Mouse (Mus musculus) cerebellum, adult 8-10 months (tissue): Measurements from ENCODE around the gene Olfr1042.
"Not testable (repeated sequence)": the region's sequence is repeated elsewhere in the genome, so short reads cannot be mapped to it uniquely, and the experiment has no call there.

ENCODE experiments used
- DNase-seq: peaks from one replicate; pipeline ENCODE4 v3.0.0; 2022

The Olfr1042 gene

GRCm38 (mm10) chr2:86161738-86162137 is at the start of gene Olfr1042:
Gene Olfr1042, minus strand, starts transcription at chr2:86161838.
- no peak for DNase-seq

- DNase-seq: no peak
Measured at GRCm38 (mm10) chr2:86202909-86203308, 41.3 kb upstream of the Olfr1042 start, which contains the start of gene Olfr1045. Gene Olfr1045, minus strand, starts transcription at chr2:86203009.

GRCm38 (mm10) chr2:86195863-86196262 is 34.2 kb upstream of the Olfr1042 start:
- DNase-seq: no peak

- DNase-seq: no peak
Measured at GRCm38 (mm10) chr2:86185583-86185982, 23.9 kb upstream of the Olfr1042 start, which contains the start of gene Olfr52. Gene Olfr52, minus strand, starts transcription at chr2:86185683.

- no peak for DNase-seq
Measured at GRCm38 (mm10) chr2:86179950-86180349, 18.3 kb upstream of the Olfr1042 start.

GRCm38 (mm10) chr2:86177720-86178119 is 16.1 kb upstream of the Olfr1042 start, which contains the start of gene Olfr1044:
Gene Olfr1044, minus strand, starts transcription at chr2:86177820.
- DNase-seq: no peak

- not testable (repeated sequence) for DNase-seq
Measured at GRCm38 (mm10) chr2:86175422-86175821, 13.8 kb upstream of the Olfr1042 start.

- no peak for DNase-seq
Measured at GRCm38 (mm10) chr2:86167422-86167821, 5.8 kb upstream of the Olfr1042 start, which contains the start of gene Olfr1043. Gene Olfr1043, minus strand, starts transcription at chr2:86167522.

GRCm38 (mm10) chr2:86146632-86147031 is 15.0 kb downstream of the Olfr1042 start, which contains the start of gene Olfr1040:
Gene Olfr1040, minus strand, starts transcription at chr2:86146732.
- DNase-seq: no peak

- DNase-seq: no peak
Measured at GRCm38 (mm10) chr2:86135828-86136227, 25.8 kb downstream of the Olfr1042 start, which contains the start of gene Olfr1039. Gene Olfr1039, minus strand, starts transcription at chr2:86135928.
